Mouse (Mus musculus) adrenal gland, adult (tissue): ENCODE measurements around the gene Kif13a.
A peak's percentile ranks its signal among the peaks of the same experiment; 100 is the strongest.

Experiments
- DNase-seq, 2 experiments: peaks; one replicate each; pipeline ENCODE4 v3.0.0; 2022 to 2023; ENCODE audit warnings: low spot score in 1 of 2; ENCODE audit not compliant: inconsistent age in 2 of 2

Kif13a gene

DNA sequence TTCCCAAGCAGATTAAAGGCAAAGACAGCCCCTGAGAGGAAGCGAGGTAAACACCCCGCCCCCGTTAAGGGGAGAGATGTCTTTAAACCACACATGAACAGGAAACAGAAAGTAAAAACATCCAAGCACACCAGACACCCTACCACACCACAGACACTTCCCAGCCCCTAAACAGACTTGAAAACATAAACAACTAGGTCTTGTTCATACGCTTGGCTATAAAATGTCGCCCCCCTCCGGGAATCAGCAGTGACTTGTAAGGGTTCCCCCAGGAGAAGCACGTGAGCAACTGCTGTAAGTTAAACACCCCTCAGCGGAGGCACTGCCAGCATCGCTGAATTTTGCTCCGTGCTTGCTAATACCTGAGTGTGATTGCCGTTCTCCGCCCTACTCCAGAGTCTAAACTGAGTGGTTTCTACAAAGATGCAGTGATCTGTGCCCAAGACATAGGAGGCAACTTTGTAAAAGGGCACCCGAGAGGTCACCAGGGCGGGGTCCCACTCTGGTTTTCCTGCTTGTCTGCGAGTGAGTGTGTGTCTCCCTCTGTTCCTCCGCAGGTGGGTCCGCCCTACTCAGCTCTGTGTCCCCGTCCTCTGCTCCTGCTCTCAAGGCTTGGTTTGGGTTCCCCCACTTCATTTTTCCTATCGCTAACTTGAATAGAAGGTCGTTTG is 193.7 kb downstream of the Kif13a start:
- peak; percentile 57 to 89 for DNase-seq

DNA sequence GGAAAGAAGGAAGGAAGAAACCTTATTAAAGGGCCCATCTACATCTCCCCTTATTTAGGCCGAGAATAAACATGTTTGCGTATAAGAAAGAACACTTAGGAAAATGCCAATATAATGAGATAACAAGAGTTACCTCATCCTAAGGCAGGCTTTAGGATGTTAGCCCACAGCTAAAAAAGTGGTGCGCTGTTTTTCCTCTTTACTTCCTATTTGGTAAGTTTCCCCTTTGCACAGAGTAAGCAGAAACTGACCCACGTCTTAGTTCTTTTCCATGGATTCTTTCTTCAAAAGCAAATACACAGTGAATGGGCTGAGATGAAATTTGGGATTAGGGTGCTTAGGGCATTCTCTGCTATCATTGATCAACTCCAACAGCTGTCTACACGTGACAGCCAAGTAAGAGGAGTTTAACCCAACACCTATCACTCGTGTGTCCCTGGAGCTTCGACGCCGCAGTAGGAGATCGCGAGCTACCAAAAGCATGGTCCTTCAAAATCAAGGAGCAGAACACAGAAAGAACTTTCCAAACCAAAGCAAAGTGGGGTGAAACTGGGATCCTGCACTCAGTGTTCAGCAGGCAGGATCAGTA is 194.4 kb downstream of the Kif13a start:
- DNase-seq, result no peak

DNA sequence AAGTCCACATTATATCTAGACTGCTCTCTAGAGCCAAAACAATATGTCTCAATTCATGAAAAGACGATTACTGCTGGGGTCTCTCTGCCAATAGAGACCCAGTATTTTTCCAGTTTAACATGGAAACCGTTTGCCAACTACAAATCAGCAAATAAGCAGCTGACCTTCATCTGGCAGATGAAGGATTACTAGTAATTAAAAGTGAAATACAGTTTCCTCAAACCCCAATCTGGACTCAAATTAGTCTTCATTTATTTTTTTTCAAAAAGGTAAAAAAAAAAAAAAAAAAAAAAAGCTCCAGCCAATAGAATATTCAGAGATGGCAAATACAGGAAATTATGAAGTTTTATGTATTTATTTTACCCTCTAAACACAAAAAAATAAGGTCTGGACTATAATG is 199.7 kb downstream of the Kif13a start:
- DNase-seq, result no peak

DNA sequence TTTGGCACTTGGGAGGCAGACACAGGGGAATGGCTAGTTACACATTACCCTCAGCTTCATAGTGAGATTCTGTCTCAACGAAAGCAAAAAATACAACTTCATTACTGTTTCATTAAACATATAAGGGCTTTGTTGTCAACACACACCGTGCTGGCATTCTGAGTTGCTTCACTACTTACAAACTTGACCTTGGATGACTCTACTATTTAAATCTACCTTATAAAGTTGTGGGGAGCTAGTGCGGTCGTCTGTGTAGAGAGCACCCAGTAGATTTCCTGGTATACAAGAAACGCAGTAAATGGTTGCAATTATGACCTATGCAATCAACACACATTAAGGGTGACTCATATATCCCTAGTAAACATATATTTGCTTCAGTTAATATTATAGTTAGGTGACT is 201.3 kb downstream of the Kif13a start:
- no peak for DNase-seq

- peak; percentile 99 to 100 for DNase-seq
Observed at GRCm38 (mm10) chr13:46727837-46728268, 201.8 kb downstream of the Kif13a start, which contains the start of gene Nup153. Nup153 (minus strand) TSS chr13:46727940.

DNA sequence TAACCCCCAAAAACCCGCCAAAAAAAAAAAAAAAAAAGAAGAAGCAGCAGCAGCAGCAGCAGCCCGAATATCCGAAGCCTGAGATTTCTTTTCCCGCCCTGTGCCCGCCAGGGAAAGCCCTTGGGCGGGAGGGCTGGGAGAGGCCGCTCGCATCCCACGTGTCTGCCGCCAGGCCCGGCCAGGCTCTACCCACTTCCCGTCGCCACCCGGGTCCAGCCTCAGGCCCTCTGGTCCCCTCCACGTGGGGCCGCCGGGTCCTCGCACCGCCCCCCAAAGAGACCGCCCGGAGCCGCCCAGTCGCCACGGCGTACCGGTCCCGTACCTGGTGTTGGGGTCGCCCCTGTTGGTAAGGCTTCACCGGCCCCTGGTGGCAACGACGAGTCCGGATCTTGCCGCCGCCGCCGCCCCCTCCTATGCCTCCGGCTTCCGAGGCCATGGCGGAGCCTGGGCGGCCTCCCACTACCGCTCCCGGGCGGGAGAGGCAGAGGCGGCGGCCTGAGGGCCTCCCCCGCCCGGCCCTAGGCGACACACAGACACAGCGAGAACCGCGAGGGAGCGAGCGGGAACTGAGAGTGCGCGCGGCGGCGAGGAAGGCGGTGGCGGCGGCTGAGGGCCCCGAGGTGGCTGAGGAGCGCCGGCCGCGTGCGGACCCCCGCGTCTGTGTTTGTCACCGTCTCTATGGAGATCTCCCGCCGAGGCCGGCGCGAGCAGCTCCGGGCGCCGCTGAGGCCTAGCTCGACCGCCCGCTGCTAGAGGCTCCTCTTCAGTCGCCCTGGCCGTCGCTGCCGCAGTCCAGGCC is 202.4 kb downstream of the Kif13a start:
- peak; percentile 76 to 91 for DNase-seq

GRCm38 (mm10) chr13:46726288-46727037 is 203.2 kb downstream of the Kif13a start:
- peak in 1 of 2 experiments; percentile 74 for DNase-seq

- DNase-seq, result peak in 1 of 2 experiments; percentile 62
Observed at GRCm38 (mm10) chr13:46725227-46725626, 204.4 kb downstream of the Kif13a start.

- DNase-seq, result peak in 1 of 2 experiments; percentile 46
Observed at GRCm38 (mm10) chr13:46724371-46724770, 205.3 kb downstream of the Kif13a start.

- DNase-seq, result no peak
Observed at GRCm38 (mm10) chr13:46721009-46721408, 208.7 kb downstream of the Kif13a start.

DNA sequence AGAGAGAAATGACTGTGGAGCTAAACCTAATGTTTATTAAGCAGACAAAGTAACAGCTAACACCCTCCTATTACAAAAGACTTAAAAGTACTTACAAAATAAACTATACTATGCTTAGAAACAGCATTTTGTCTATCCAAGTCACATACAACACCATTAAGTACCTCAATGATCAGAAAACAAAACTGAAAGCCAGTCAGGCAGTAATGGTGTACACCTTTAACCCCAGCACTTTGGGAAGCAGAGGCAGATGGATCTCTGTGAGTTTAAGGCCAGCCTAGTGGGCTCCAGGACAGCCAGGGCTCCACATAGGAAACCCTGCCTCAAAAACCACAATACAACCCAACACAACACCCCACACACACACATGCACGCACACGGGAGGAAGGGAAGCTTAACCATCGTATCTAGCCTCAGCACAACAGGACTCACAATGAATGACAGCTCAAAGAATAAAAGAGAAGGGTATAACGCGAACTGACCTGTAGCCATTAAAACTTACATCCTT is 210.7 kb downstream of the Kif13a start:
- DNase-seq, result no peak

DNA sequence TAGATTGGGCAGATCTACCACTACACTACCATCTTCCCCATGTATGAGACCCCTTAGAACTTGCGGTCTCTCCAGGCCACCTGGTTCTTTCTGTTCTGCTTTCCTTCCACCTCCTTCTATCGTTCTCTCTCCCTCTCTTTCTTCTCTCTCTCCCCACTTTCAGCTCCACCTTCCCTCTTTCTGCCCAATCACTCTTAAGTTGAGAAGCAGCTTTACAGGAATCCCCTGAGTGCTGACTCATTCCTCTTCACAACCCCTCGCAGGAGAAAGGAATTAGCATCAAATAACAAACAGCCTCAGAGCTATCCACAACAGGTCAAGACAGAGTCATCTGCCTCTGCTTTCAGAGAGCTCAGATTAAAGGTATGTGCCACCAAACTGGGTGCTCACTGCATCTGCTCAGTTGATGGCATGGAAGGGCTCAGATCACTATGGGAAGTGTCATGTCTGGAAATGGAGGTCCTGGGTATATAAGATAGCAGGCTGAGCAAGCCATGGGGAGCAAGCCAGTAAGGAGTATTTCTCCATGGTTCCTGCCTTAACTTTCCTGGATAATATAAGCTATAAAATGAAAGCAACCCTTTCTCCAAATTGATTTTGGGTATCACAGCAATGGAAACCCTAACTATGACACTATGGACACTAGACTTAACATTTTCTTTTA is 213.6 kb downstream of the Kif13a start:
- DNase-seq, result no peak

GRCm38 (mm10) chr13:46713486-46713885 is 216.2 kb downstream of the Kif13a start:
- DNase-seq, result no peak

DNA sequence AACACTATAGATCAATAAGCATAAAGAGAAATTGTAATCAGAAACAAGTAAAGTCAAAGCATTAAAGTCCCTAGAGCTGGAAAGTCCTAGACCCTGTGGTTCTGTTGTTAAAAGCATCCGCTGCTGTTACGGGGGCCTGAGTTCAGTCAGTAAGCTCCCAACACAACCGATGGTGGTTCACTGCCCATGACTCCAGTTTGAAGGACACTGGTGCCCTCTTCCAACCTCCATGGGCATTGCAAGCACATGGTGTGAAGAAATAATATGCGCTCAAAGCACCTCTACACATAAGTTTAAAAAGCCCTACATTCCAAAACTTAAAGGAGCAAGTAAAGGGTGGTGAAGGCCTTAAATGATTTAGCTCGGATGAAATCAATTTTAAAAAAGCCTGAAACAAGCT is 226.5 kb downstream of the Kif13a start:
- DNase-seq, result no peak

- no peak for DNase-seq
Observed at GRCm38 (mm10) chr13:46701486-46701885, 228.2 kb downstream of the Kif13a start.

GRCm38 (mm10) chr13:46699372-46699771 is 230.3 kb downstream of the Kif13a start:
- no peak for DNase-seq
